Mouse (Mus musculus): ENCODE results near the gene Sema4a.

GRCm38 (mm10) chr3:88500655-88501365, 39.8 kb upstream of the Sema4a start:
- no peak for TF ChIP-seq POLR2A (IDR thresholded peaks at IDR 0.05; ENCODE audit: low read depth, low read length)
- no peak for TF ChIP-seq CTCF (IDR thresholded peaks at IDR 0.05; ENCODE audit: extremely low read depth, insufficient read depth, insufficient read length, insufficient replicate concordance)
